Mouse (Mus musculus) thymus, postnatal 10 days (tissue): ENCODE results near the gene Frat1.
A peak's percentile ranks its signal among the peaks of the same experiment; 100 is the strongest.

Source experiments
- DNase-seq, 2 experiments: peaks; one replicate each; pipeline ENCODE4 v3.0.0; 2021; ENCODE audit warnings: low spot score in 2 of 2

Frat1 gene

GRCm38 (mm10) chr19:41829381-41830105 is at the start of gene Frat1:
Gene Frat1 (plus strand): TSS chr19:41829970.
- DNase-seq = peak; percentile 81 to 84

DNA sequence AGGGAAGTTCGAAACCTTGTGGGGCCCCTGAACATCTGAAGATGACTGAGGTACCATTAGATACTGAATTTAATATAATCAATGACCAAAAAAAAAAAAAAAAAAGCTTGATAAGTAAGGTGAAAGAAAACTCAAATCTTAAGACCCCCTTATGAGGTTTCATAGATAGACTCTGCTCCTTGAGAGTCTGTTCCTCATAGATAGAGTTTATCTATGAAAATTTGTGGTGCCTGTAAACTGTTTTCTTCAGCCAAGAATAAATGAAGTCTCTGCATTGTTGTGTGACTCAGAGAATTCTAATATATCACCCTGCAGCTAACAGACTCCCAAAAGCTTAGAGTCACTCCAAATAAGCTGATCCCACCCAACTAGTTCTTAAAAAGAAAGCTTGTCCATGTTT is 42.9 kb upstream of the Frat1 start:
- DNase-seq = no peak

GRCm38 (mm10) chr19:41789110-41789961 is 40.4 kb upstream of the Frat1 start:
- no peak for DNase-seq

GRCm38 (mm10) chr19:41791384-41791783 is 38.4 kb upstream of the Frat1 start:
- no peak for DNase-seq

DNA sequence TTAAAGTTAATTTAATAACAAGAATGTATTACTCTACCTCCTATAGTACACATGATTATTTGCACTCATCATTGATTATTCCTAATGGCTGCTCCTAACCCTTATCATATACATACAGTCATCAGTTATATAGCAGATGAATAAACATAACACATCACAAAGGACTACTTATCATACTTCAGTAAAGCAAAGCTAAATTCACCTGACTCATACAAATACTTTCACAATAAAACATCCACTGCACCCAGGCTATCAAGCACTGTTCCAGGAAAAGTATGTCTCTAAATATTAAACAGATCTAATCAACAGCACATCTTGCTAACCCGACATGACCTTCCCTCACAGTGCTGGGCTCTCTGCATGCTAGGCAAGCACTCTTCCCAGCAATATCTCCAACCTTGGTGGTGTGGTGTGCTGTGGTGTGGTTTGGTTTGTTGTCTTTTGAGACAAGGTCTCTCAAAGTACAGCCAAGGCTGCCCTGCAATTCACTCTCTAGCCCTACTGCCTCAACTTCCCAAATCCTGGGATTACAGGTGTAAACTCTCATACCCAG is 36.8 kb upstream of the Frat1 start:
- DNase-seq = no peak

DNA sequence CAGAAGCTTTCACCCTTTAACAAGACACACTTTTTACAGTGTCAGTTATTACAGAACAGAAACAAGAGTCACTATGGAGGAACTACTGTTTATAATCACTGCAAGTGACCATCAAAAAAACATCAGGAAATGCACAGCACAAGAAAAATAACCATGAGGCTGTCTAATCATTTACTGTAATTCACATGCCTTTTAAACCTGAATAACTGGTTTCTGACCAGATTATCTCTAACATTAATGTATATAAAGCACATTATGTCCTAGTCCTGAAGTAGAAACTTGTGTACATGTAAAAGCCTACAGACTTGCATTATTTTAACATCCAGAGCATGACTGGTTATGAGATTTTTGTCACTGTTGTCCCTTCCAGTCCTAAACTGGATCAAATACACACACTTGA is 35.8 kb upstream of the Frat1 start:
- DNase-seq = no peak

DNA sequence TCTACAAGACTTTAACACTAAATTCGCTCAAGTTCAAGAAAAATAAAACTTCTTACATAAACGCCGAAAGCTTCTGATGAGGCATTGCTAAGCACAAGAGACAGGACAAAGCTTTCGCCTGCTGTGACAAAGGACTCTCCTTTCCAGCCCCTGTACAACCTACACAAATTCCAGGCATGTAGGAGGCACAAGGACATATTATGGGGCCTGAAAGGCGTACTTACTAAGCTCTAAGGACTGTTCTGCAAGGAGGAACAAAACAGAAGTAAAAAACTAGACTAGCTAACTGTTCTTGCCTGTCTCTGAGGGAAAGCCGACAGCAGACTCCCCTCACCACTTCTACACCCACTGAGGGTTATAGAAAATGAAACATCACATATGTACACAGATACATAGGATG is 34.9 kb upstream of the Frat1 start:
- DNase-seq = no peak

- DNase-seq = no peak
Measured at GRCm38 (mm10) chr19:41796148-41796760, 33.5 kb upstream of the Frat1 start.

GRCm38 (mm10) chr19:41796789-41797327 is 32.9 kb upstream of the Frat1 start:
- DNase-seq = no peak

DNA sequence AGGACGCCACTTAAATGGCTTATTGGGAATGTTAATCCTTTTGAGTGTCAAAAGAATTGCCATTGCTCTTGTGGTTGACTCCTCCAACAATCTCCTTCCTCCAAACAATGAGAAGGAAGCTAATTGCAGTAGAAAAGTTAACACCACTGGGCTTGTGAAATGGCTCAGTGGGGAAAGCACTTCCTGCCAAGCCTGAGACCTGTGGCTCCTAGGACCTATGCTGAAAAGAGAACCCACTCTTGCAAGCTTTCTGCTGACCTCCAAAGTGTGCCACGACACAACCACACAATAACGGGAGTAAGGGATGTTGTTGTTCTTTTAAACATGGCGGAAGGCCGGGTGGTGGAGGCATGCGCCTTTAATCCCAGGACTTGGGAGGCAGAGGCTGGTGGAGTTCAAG is 32.2 kb upstream of the Frat1 start:
- DNase-seq = no peak

- no peak for DNase-seq
Measured at GRCm38 (mm10) chr19:41800451-41800850, 29.3 kb upstream of the Frat1 start.

- DNase-seq = peak in 1 of 2 experiments; percentile 22
Measured at GRCm38 (mm10) chr19:41800986-41801741, 28.6 kb upstream of the Frat1 start.

- DNase-seq = peak; percentile 87 to 88
Measured at GRCm38 (mm10) chr19:41801742-41802369, 27.9 kb upstream of the Frat1 start, which contains the start of gene Arhgap19. Gene Arhgap19 (minus strand): TSS chr19:41802047.

DNA sequence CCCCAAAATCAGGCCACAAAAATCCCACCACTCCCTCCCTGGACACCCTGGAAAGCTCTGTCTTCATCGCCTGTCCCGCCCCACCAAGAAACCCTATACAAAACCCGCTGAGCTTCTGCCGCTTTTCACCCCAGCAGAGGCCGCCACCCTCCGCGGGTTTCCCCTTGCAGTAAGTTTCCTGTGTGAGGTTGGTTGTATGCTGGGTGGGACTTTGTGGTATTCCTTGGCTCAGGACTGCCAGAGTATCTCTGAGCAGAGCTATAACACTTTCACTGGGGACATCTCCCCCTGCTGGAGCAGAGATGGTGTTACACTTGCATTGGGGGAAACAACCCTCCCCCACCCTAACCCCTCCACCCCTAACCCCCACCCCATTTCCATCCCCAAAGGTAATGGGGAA is 26.4 kb upstream of the Frat1 start:
- DNase-seq = peak; percentile 69 to 70

GRCm38 (mm10) chr19:41805831-41806230 is 23.9 kb upstream of the Frat1 start:
- DNase-seq = no peak

GRCm38 (mm10) chr19:41807497-41807896 is 22.3 kb upstream of the Frat1 start:
- DNase-seq = no peak

- no peak for DNase-seq
Measured at GRCm38 (mm10) chr19:41808104-41808634, 21.6 kb upstream of the Frat1 start.

GRCm38 (mm10) chr19:41810074-41810473 is 19.7 kb upstream of the Frat1 start:
- no peak for DNase-seq

DNA sequence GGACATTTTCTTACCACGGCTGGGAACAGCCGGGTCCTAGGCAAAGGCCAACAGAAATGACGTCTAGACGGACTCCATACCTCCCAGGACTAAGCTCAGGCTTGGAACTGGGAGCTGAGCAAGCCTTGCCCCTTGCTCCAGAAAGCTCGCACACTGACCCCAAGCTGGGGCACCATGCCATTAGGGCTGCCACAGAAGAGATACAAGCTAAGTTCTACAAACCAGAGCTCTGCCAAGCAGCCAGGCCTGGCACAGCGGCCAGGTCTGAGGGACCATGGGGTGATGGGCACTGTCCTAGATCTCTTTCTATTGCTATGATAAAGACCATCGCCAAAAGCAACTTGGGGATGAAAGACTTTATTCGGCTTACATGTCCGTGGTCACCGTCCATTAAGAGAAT is 17.2 kb upstream of the Frat1 start:
- DNase-seq = no peak

- no peak for DNase-seq
Measured at GRCm38 (mm10) chr19:41813374-41813773, 16.4 kb upstream of the Frat1 start.
